Comparison of ENCODE assay signal across 8 mouse cellular contexts in the genomic region with DNA sequence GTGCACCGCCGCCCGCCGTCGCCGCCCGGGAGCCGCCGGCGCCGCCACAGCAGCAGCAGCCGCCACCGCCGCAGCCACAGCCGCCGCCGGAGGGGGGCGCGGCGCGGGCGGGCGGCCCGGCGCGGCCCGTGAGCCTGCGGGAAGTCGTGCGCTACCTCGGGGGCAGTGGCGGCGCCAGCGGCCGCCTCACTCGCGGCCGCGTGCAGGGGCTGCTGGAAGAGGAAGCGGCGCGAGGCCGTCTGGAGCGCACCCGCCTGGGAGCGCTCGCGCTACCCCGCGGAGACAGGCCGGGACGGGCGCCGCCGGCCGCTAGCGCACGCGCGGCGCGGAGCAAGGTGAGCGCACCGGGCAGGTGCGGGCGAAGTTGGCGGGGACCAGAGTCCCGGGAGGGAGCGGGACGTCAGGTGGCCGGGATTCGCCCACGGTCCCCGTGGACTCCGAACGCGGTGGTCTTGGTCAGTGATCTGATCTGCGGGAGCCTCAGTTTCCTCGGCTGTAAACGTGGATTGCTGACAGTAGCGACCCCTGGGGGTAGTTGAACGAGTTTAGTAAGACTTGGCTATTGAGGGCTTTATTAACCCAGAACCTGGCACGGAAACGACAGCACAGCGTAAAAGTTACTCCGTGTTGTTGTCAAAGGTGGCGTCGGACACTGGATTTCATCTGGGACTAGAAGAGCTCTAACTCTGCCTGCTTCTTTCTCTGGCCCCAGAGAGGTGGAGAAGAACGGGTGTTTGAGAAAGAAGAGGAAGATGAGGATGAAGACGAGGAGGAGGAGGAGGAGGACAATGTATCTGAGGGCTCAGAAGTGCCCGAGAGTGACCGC. TPM values are rescaled to one million over a fixed set of nuclear protein-coding genes. Genes with fewer than 3 reads are reported as not detected.
DNase-seq lines count a peak whose midpoint lies in the region; ATAC-seq and TF ChIP-seq lines count a peak whose summit lies in the region.

No protein-coding gene starts in this region.

- H3K79me3 ChIP-seq in C2C12 (ENCODE audit: low read depth) = peaks cover 13% of the 10 kb centered on the region

- TF ChIP-seq POLR2A in cortical plate, adult 2 months (IDR thresholded peaks at IDR 0.05; ENCODE audit: extremely low read depth, insufficient read depth, low read length) = no peak

- H3K9me3 ChIP-seq in heart, embryonic 10.5 days = no peaks in the 10 kb centered on the region
- no peaks in the 10 kb centered on the region for H3K9me3 ChIP-seq in lung, embryonic 15.5 days
- no peaks in the 10 kb centered on the region for H3K9me3 ChIP-seq in neural tube, embryonic 15.5 days (replicated peaks)

- peak overlapping the region; percentile 94 for H3K4me2 ChIP-seq in lung, embryonic 15.5 days
- H3K4me2 ChIP-seq in neural tube, embryonic 15.5 days = peak overlapping the region; percentile 91

- no peak; the same call in 1 of the 2 replicates for ATAC-seq in lung, embryonic 15.5 days (ENCODE audit: borderline replicate concordance, extremely low read depth, low FRiP score, low TSS enrichment)
- no peak for ATAC-seq in neural tube, embryonic 15.5 days (ENCODE audit: low FRiP score)

- H3K36me3 ChIP-seq in C2C12 (ENCODE audit: control insufficient read depth, insufficient read depth) = peaks cover 38% of the 10 kb centered on the region
- peaks cover 58% of the 10 kb centered on the region for H3K36me3 ChIP-seq in heart, embryonic 10.5 days
- peaks cover 39% of the 10 kb centered on the region for H3K36me3 ChIP-seq in lung, embryonic 15.5 days
- H3K36me3 ChIP-seq in neural tube, embryonic 15.5 days = peaks cover 16% of the 10 kb centered on the region

- 10% methylated on average over 92 of the region's 92 CpGs for WGBS in heart, embryonic 10.5 days
- WGBS in lung, embryonic 15.5 days = under 1% methylated on average over 69 of the region's 92 CpGs
- 1% methylated on average over 63 of the region's 92 CpGs for WGBS in neural tube, embryonic 15.5 days

- peak overlapping the region; percentile 75 for H3ac ChIP-seq in C2C12 (ENCODE audit: control insufficient read depth, insufficient read length, low read depth)

- no peaks in the 10 kb centered on the region for H3K27me3 ChIP-seq in C2C12 (ENCODE audit: control insufficient read depth, insufficient read depth, insufficient read length)
- H3K27me3 ChIP-seq in heart, embryonic 10.5 days (ENCODE audit: insufficient read depth, poor library complexity, severe bottlenecking) = peaks cover 43% of the 10 kb centered on the region
- H3K27me3 ChIP-seq in lung, embryonic 15.5 days = no peaks in the 10 kb centered on the region
- H3K27me3 ChIP-seq in neural tube, embryonic 15.5 days (replicated peaks) = peaks cover 16% of the 10 kb centered on the region

- peak; percentile 32 for TF ChIP-seq CTCF in C2C12 (IDR thresholded peaks at IDR 0.05; ENCODE audit: control insufficient read depth, insufficient read depth, insufficient read length)
- TF ChIP-seq CTCF in cortical plate, adult 2 months (IDR thresholded peaks at IDR 0.05; ENCODE audit: extremely low read depth, insufficient read depth, low read length) = peak; percentile 26; the same call in 1 of the 2 replicates

- H3K4me1 ChIP-seq in cortical plate, adult 2 months (ENCODE audit: control insufficient read depth, insufficient read depth, low read length) = peaks cover 1% of the 10 kb centered on the region; the same call in 1 of the 2 replicates
- H3K4me1 ChIP-seq in heart, embryonic 10.5 days = peaks cover 38% of the 10 kb centered on the region
- peaks cover 39% of the 10 kb centered on the region for H3K4me1 ChIP-seq in lung, embryonic 15.5 days
- H3K4me1 ChIP-seq in neural tube, embryonic 15.5 days = peaks cover 31% of the 10 kb centered on the region

- H3K79me2 ChIP-seq in C2C12 (ENCODE audit: control insufficient read depth, insufficient read depth) = peaks cover 18% of the 10 kb centered on the region

- peak; percentile 81 for DNase-seq in MN1 (ENCODE audit: low spot score)
- DNase-seq in heart, embryonic 10.5 days (ENCODE audit: low spot score) = no peak
- peak; percentile 80 for DNase-seq in kidney, adult 9 months
- peak; percentile 72 to 73 for DNase-seq in thymus, postnatal 36 days

- peak overlapping the region; percentile 68; the same call in 1 of the 2 replicates for H3K27ac ChIP-seq in cortical plate, adult 2 months (ENCODE audit: insufficient read depth, low read length)
- peak overlapping the region; percentile 85 for H3K27ac ChIP-seq in heart, embryonic 10.5 days
- H3K27ac ChIP-seq in lung, embryonic 15.5 days = peak overlapping the region; percentile 87
- peak overlapping the region; percentile 81 for H3K27ac ChIP-seq in neural tube, embryonic 15.5 days (replicated peaks)

- H3K9ac ChIP-seq in lung, embryonic 15.5 days = peak overlapping the region; percentile 77
- H3K9ac ChIP-seq in neural tube, embryonic 15.5 days (replicated peaks) = peak overlapping the region; percentile 76

- H3K4me3 ChIP-seq in C2C12 (ENCODE audit: insufficient read depth, poor library complexity, severe bottlenecking) = peak overlapping the region; percentile 61
- H3K4me3 ChIP-seq in cortical plate, adult 2 months (ENCODE audit: insufficient read depth, low read length) = peak overlapping the region; percentile 42
- peak overlapping the region; percentile 82 for H3K4me3 ChIP-seq in heart, embryonic 10.5 days
- H3K4me3 ChIP-seq in lung, embryonic 15.5 days = peak overlapping the region; percentile 82
- peak overlapping the region; percentile 82 for H3K4me3 ChIP-seq in neural tube, embryonic 15.5 days (replicated peaks)

TF ChIP-seq in C2C12, 6 proteins besides CTCF, POLR2A, EP300 and RAD21:
- TF ChIP-seq MAX (IDR thresholded peaks at IDR 0.05) = no peak
- no peak for TF ChIP-seq MYOD1 (IDR thresholded peaks at IDR 0.05; ENCODE audit: control insufficient read depth, insufficient read length, low read depth)
- TF ChIP-seq FOSL1 (IDR thresholded peaks at IDR 0.05; ENCODE audit: insufficient read depth, low read length, poor library complexity, severe bottlenecking) = no peak
- no peak for TF ChIP-seq MYOG (IDR thresholded peaks at IDR 0.05; ENCODE audit: control insufficient read depth, extremely low read depth, insufficient read length)
- no peak for TF ChIP-seq CEBPB (IDR thresholded peaks at IDR 0.05; ENCODE audit: low read depth)
- no peak for TF ChIP-seq USF1 (IDR thresholded peaks at IDR 0.05; ENCODE audit: low read depth)

RNA-seq across cellular contexts. Expression of gene Samd1, which starts 1.0 kb away (rescaled TPM):
- 69.7 TPM for polyA plus RNA-seq in C2C12 (2012; fragmentation: generic; extraction: Trizol)
- polyA plus RNA-seq in cortical plate, adult 2 months (2012; rRNA removed) = 42.4 and 48.4 TPM in 2 replicates
- polyA plus RNA-seq in heart, embryonic 10.5 days (2016; fragmentation: Nextera tagmentation; extraction: Ambion mirVana) = 5.0 and 10.7 TPM in 2 replicates
- 11.3 and 12.1 TPM in 2 replicates for polyA plus RNA-seq in lung, embryonic 15.5 days (2015; fragmentation: Nextera tagmentation; extraction: Ambion mirVana)
- polyA plus RNA-seq in neural tube, embryonic 15.5 days (2015; fragmentation: Nextera tagmentation; extraction: Ambion mirVana) = 7.9 and 8.4 TPM in 2 replicates

RNA-seq across cellular contexts. Expression of gene 1700067K01Rik, which starts 2.9 kb away (rescaled TPM):
- polyA plus RNA-seq in C2C12 (2012; fragmentation: generic; extraction: Trizol) = 0.12 TPM
- 0.13 and 0.21 TPM in 2 replicates for polyA plus RNA-seq in cortical plate, adult 2 months (2012; rRNA removed)
- polyA plus RNA-seq in heart, embryonic 10.5 days (2016; fragmentation: Nextera tagmentation; extraction: Ambion mirVana) = 0.27 and 0.95 TPM in 2 replicates
- 0.93 and 0.98 TPM in 2 replicates for polyA plus RNA-seq in lung, embryonic 15.5 days (2015; fragmentation: Nextera tagmentation; extraction: Ambion mirVana)
- polyA plus RNA-seq in neural tube, embryonic 15.5 days (2015; fragmentation: Nextera tagmentation; extraction: Ambion mirVana) = 0.82 and 1.2 TPM in 2 replicates

RNA-seq across cellular contexts. Expression of gene 2210011C24Rik, which starts 13.5 kb away (rescaled TPM):
- polyA plus RNA-seq in C2C12 (2012; fragmentation: generic; extraction: Trizol) = 1.5 TPM
- polyA plus RNA-seq in cortical plate, adult 2 months (2012; rRNA removed) = 0.87 and 1.4 TPM in 2 replicates
- 0.30 and 0.80 TPM in 2 replicates for polyA plus RNA-seq in heart, embryonic 10.5 days (2016; fragmentation: Nextera tagmentation; extraction: Ambion mirVana)
- 2.2 and 2.6 TPM in 2 replicates for polyA plus RNA-seq in lung, embryonic 15.5 days (2015; fragmentation: Nextera tagmentation; extraction: Ambion mirVana)
- polyA plus RNA-seq in neural tube, embryonic 15.5 days (2015; fragmentation: Nextera tagmentation; extraction: Ambion mirVana) = 0.69 and 1.6 TPM in 2 replicates

RNA-seq across cellular contexts. Expression of gene Palm3, which starts 22.8 kb away (rescaled TPM):
- 3.5 TPM for polyA plus RNA-seq in C2C12 (2012; fragmentation: generic; extraction: Trizol)
- polyA plus RNA-seq in cortical plate, adult 2 months (2012; rRNA removed) = 2.4 and 2.5 TPM in 2 replicates
- 4.9 and 7.4 TPM in 2 replicates for polyA plus RNA-seq in heart, embryonic 10.5 days (2016; fragmentation: Nextera tagmentation; extraction: Ambion mirVana)
- 6.0 and 6.7 TPM in 2 replicates for polyA plus RNA-seq in lung, embryonic 15.5 days (2015; fragmentation: Nextera tagmentation; extraction: Ambion mirVana)
- 14.1 and 17.0 TPM in 2 replicates for polyA plus RNA-seq in neural tube, embryonic 15.5 days (2015; fragmentation: Nextera tagmentation; extraction: Ambion mirVana)

RNA-seq across cellular contexts. Expression of gene Prkaca, which starts 25.7 kb away (rescaled TPM):
- polyA plus RNA-seq in C2C12 (2012; fragmentation: generic; extraction: Trizol) = 75.1 TPM
- 181 and 183 TPM in 2 replicates for polyA plus RNA-seq in cortical plate, adult 2 months (2012; rRNA removed)
- polyA plus RNA-seq in heart, embryonic 10.5 days (2016; fragmentation: Nextera tagmentation; extraction: Ambion mirVana) = 157 and 160 TPM in 2 replicates
- 156 TPM in 2 replicates for polyA plus RNA-seq in lung, embryonic 15.5 days (2015; fragmentation: Nextera tagmentation; extraction: Ambion mirVana)
- 234 and 256 TPM in 2 replicates for polyA plus RNA-seq in neural tube, embryonic 15.5 days (2015; fragmentation: Nextera tagmentation; extraction: Ambion mirVana)
